Mouse (Mus musculus): ENCODE results near the gene Plpp2. TPM values are rescaled to one million over a fixed set of nuclear protein-coding genes. Genes with fewer than 3 reads are reported as not detected.

Plpp2 gene
- total RNA-seq, 4 experiments from 2014 or later: 5.6 to 9.3 (median 6.9) TPM

GRCm38 (mm10) chr10:79530721-79531120 is 2.9 kb downstream of the Plpp2 start:
- DNase-seq (ENCODE audit: low spot score in 2 of 2): no peak

GRCm38 (mm10) chr10:79530241-79530640 is 3.4 kb downstream of the Plpp2 start:
- no peak for DNase-seq (ENCODE audit: low spot score in 2 of 2)

GRCm38 (mm10) chr10:79528081-79528480 is 5.5 kb downstream of the Plpp2 start:
- DNase-seq (ENCODE audit: low spot score in 2 of 2): no peak

GRCm38 (mm10) chr10:79527453-79527845 is 6.1 kb downstream of the Plpp2 start:
- DNase-seq (ENCODE audit: low spot score in 2 of 2): no peak

GRCm38 (mm10) chr10:79526661-79527452 is 6.7 kb downstream of the Plpp2 start:
- DNase-seq (ENCODE audit: low spot score in 2 of 2): no peak

- DNase-seq (ENCODE audit: low spot score in 2 of 2): no peak
Observed at GRCm38 (mm10) chr10:79525456-79526325, 7.9 kb downstream of the Plpp2 start.

- no peak for DNase-seq (ENCODE audit: low spot score in 2 of 2)
Observed at GRCm38 (mm10) chr10:79524433-79524832, 9.2 kb downstream of the Plpp2 start.

- no peak for DNase-seq (ENCODE audit: low spot score in 2 of 2)
Observed at GRCm38 (mm10) chr10:79506709-79507108, 26.9 kb downstream of the Plpp2 start.

GRCm38 (mm10) chr10:79502830-79503644 is 30.6 kb downstream of the Plpp2 start:
- DNase-seq (ENCODE audit: low spot score in 2 of 2): no peak

- DNase-seq (ENCODE audit: low spot score in 2 of 2): no peak
Observed at GRCm38 (mm10) chr10:79496701-79497288, 36.8 kb downstream of the Plpp2 start.

- no peak for DNase-seq (ENCODE audit: low spot score in 2 of 2)
Observed at GRCm38 (mm10) chr10:79495886-79496285, 37.7 kb downstream of the Plpp2 start.

Small RNA genes lying within 50 kb of the gene (microRNA-seq; reads per million reads assigned to microRNA genes)
- 1.0 to 2.2 reads per million in 2 experiments for gene Mir6909

Other genes with a start within 250 kb of the Plpp2 start
- not detected for gene Vmn2r82, start 177.3 kb downstream of the Plpp2 start, total RNA-seq (2022)
- not detected for gene Vmn2r83, start 65.1 kb downstream of the Plpp2 start, total RNA-seq (2022)
- 10 to 100 TPM; 51.2 to 72.3 (median 53.0) TPM for gene Mier2, start 21.4 kb upstream of the Plpp2 start, total RNA-seq (2022)
- gene Theg, start 53.5 kb upstream of the Plpp2 start, total RNA-seq (2022): under 1 TPM in 1 of 4 experiments, not detected in 3; 0.61 TPM
- 10 to 100 TPM; 13.4 to 17.6 (median 15.5) TPM for gene C2cd4c, start 80.2 kb upstream of the Plpp2 start, total RNA-seq (2022)
- gene Shc2, start 104.1 kb upstream of the Plpp2 start, total RNA-seq (2022): 10 to 100 TPM; 41.1 to 51.9 (median 45.4) TPM
- gene Odf3l2, start 111.9 kb upstream of the Plpp2 start, total RNA-seq (2022): under 1 TPM in 3 of 4 experiments, not detected in 1; 0.27 to 0.60 (median 0.39) TPM
- gene Madcam1, start 130.8 kb upstream of the Plpp2 start, total RNA-seq (2022): not detected
- 10 to 100 TPM; 48.4 to 72.6 (median 64.3) TPM for gene Tpgs1, start 135.6 kb upstream of the Plpp2 start, total RNA-seq (2022)
- gene Cdc34, start 148.4 kb upstream of the Plpp2 start, total RNA-seq (2022): 10 to 100 TPM; 57.9 to 67.0 (median 66.1) TPM
- 1 to 10 TPM; 2.3 to 3.5 (median 3.3) TPM for gene Gzmm, start 155.2 kb upstream of the Plpp2 start, total RNA-seq (2022)
- gene Bsg, start 170.7 kb upstream of the Plpp2 start, total RNA-seq (2022): 100 to 1,000 TPM; 515 to 593 (median 535) TPM
- 100 to 1,000 TPM; 120 to 128 (median 121) TPM for gene Hcn2, start 182.8 kb upstream of the Plpp2 start, total RNA-seq (2022)
- 10 to 100 TPM; 44.5 to 58.2 (median 51.3) TPM for gene Polrmt, start 212.8 kb upstream of the Plpp2 start, total RNA-seq (2022)
- gene Fgf22, start 221.3 kb upstream of the Plpp2 start, total RNA-seq (2022): 1 to 10 TPM; 1.7 to 4.6 (median 2.4) TPM
- 10 to 100 TPM; 72.4 to 82.9 (median 75.8) TPM for gene Rnf126, start 233.2 kb upstream of the Plpp2 start, total RNA-seq (2022)
- gene Fstl3, start 243.5 kb upstream of the Plpp2 start, total RNA-seq (2022): 1 to 10 TPM; 2.2 to 2.9 (median 2.4) TPM